Mouse (Mus musculus): ENCODE measurements around the gene Pacsin3. TPM values are rescaled to one million over a fixed set of nuclear protein-coding genes. Genes with fewer than 3 reads are reported as not detected.

Gene Pacsin3
- polyA plus RNA-seq, 1 experiment from 2014 or later: 14.5 TPM

GRCm38 (mm10) chr2:91244557-91245228 is 11.1 kb upstream of the Pacsin3 start:
- no peak overlapping the region for H3K9ac ChIP-seq
- no peaks in the 10 kb centered on the region for H3K36me3 ChIP-seq
- H3K27ac ChIP-seq: no peak overlapping the region
- no peak for ATAC-seq (ENCODE audit: low FRiP score)
- no peaks in the 10 kb centered on the region for H3K9me3 ChIP-seq
- peaks cover 5% of the 10 kb centered on the region; the same call in 1 of the 2 replicates for H3K4me1 ChIP-seq (replicated peaks)
- WGBS: 88% methylated on average over 5 of the region's 5 CpGs
- H3K4me3 ChIP-seq: no peak overlapping the region
- no peaks in the 10 kb centered on the region for H3K27me3 ChIP-seq
- H3K4me2 ChIP-seq: no peak overlapping the region

- H3K9ac ChIP-seq: no peak overlapping the region
- H3K4me3 ChIP-seq: no peak overlapping the region
- H3K27me3 ChIP-seq: peaks cover 11% of the 10 kb centered on the region; the same call in 1 of the 2 replicates
- H3K4me1 ChIP-seq (replicated peaks): peaks cover 3% of the 10 kb centered on the region; the same call in 1 of the 2 replicates
- no peak overlapping the region for H3K27ac ChIP-seq
- whole genome bisulfite sequencing: 91% methylated on average over 4 of the region's 4 CpGs
- no peaks in the 10 kb centered on the region for H3K36me3 ChIP-seq
- H3K4me2 ChIP-seq: no peak overlapping the region
- ATAC-seq (ENCODE audit: low FRiP score): no peak
- H3K9me3 ChIP-seq: no peaks in the 10 kb centered on the region
These were observed 7.4 kb upstream of the Pacsin3 start for GRCm38 (mm10) chr2:91248366-91248765.

- Histone ChIP-seq H3K9ac (no peak overlapping the region), H3K4me3 (no peak overlapping the region), H3K9me3 (no peaks in the 10 kb centered on the region), H3K27ac (no peak overlapping the region), H3K27me3 (peaks cover 44% of the 10 kb centered on the region), H3K36me3 (no peaks in the 10 kb centered on the region), H3K4me1 (replicated peaks) (peaks cover 28% of the 10 kb centered on the region), H3K4me2 (no peak overlapping the region)
- no peak for ATAC-seq (ENCODE audit: low FRiP score)
- 81% methylated on average over 4 of the region's 4 CpGs for WGBS
These were observed 3.8 kb upstream of the Pacsin3 start for GRCm38 (mm10) chr2:91252001-91252400.

GRCm38 (mm10) chr2:91252512-91252911 is 3.2 kb upstream of the Pacsin3 start:
- Histone ChIP-seq H3K4me2 (no peak overlapping the region), H3K4me1 (replicated peaks) (peaks cover 34% of the 10 kb centered on the region), H3K4me3 (no peak overlapping the region), H3K36me3 (no peaks in the 10 kb centered on the region), H3K27ac (no peak overlapping the region), H3K9ac (no peak overlapping the region), H3K27me3 (peaks cover 49% of the 10 kb centered on the region), H3K9me3 (no peaks in the 10 kb centered on the region)
- 60% methylated on average over 4 of the region's 4 CpGs for WGBS
- ATAC-seq (ENCODE audit: low FRiP score): no peak

GRCm38 (mm10) chr2:91254725-91255380 is 901 bp upstream of the Pacsin3 start:
- Histone ChIP-seq H3K4me2 (peak overlapping the region; percentile 97), H3K27ac (no peak overlapping the region), H3K9ac (no peak overlapping the region), H3K36me3 (no peaks in the 10 kb centered on the region), H3K4me3 (no peak overlapping the region), H3K4me1 (replicated peaks) (peaks cover 44% of the 10 kb centered on the region), H3K9me3 (no peaks in the 10 kb centered on the region), H3K27me3 (peaks cover 58% of the 10 kb centered on the region)
- 21% methylated on average over 8 of the region's 8 CpGs for WGBS
- no peak for ATAC-seq (ENCODE audit: low FRiP score)

GRCm38 (mm10) chr2:91256256-91257125 is 737 bp downstream of the Pacsin3 start:
- Histone ChIP-seq H3K4me3 (peak overlapping the region; percentile 53), H3K9ac (peak overlapping the region; percentile 72), H3K9me3 (no peaks in the 10 kb centered on the region), H3K27ac (no peak overlapping the region), H3K4me1 (replicated peaks) (peaks cover 44% of the 10 kb centered on the region), H3K27me3 (peaks cover 58% of the 10 kb centered on the region), H3K4me2 (peak overlapping the region; percentile 97), H3K36me3 (no peaks in the 10 kb centered on the region)
- 0% methylated on average over 52 of the region's 52 CpGs for WGBS
- peak; percentile 36 for ATAC-seq (ENCODE audit: low FRiP score)

- peak; percentile 49 for ATAC-seq (ENCODE audit: low FRiP score)
- Histone ChIP-seq H3K27me3 (peaks cover 55% of the 10 kb centered on the region), H3K27ac (peak overlapping the region; percentile 10; the same call in 1 of the 2 replicates)
These were observed 1.6 kb downstream of the Pacsin3 start for GRCm38 (mm10) chr2:91257126-91257980.

GRCm38 (mm10) chr2:91258054-91258453 is 2.3 kb downstream of the Pacsin3 start:
- Histone ChIP-seq H3K27me3 (peaks cover 48% of the 10 kb centered on the region), H3K9me3 (no peaks in the 10 kb centered on the region), H3K9ac (peak overlapping the region; percentile 72; the same call in 1 of the 2 replicates), H3K4me3 (peak overlapping the region; percentile 53), H3K27ac (peak overlapping the region; percentile 10; the same call in 1 of the 2 replicates), H3K4me2 (peak overlapping the region; percentile 97), H3K4me1 (replicated peaks) (peaks cover 44% of the 10 kb centered on the region), H3K36me3 (no peaks in the 10 kb centered on the region)
- 0 out of 2 replicates have a peak, but pooled peaks have one; percentile 26 for ATAC-seq (ENCODE audit: low FRiP score)
- 63% methylated on average over 5 of the region's 5 CpGs for WGBS

More at GRCm38 (mm10) chr2:91257126-91257980, 1.6 kb downstream of the Pacsin3 start:
- H3K9ac ChIP-seq: peak overlapping the region; percentile 72
- peak overlapping the region; percentile 97 for H3K4me2 ChIP-seq
- H3K9me3 ChIP-seq: no peaks in the 10 kb centered on the region
- peak overlapping the region; percentile 53 for H3K4me3 ChIP-seq
- no peaks in the 10 kb centered on the region for H3K36me3 ChIP-seq
- H3K4me1 ChIP-seq (replicated peaks): peaks cover 44% of the 10 kb centered on the region
- 1% methylated on average over 22 of the region's 22 CpGs for WGBS

- WGBS: 64% methylated on average over 1 of the region's 1 CpGs
- Histone ChIP-seq H3K4me3 (no peak overlapping the region), H3K4me1 (replicated peaks) (peaks cover 44% of the 10 kb centered on the region), H3K27ac (no peak overlapping the region), H3K9ac (no peak overlapping the region), H3K36me3 (no peaks in the 10 kb centered on the region), H3K27me3 (peaks cover 42% of the 10 kb centered on the region), H3K4me2 (peak overlapping the region; percentile 97), H3K9me3 (no peaks in the 10 kb centered on the region)
- no peak for ATAC-seq (ENCODE audit: low FRiP score)
These were observed 3.1 kb downstream of the Pacsin3 start for GRCm38 (mm10) chr2:91258830-91259229.

- peaks cover 47% of the 10 kb centered on the region for H3K4me1 ChIP-seq (replicated peaks)
- H3K4me3 ChIP-seq: no peak overlapping the region
- no peak overlapping the region for H3K4me2 ChIP-seq
- 96% methylated on average over 1 of the region's 1 CpGs for WGBS
- no peak overlapping the region for H3K27ac ChIP-seq
- no peaks in the 10 kb centered on the region for H3K9me3 ChIP-seq
- H3K9ac ChIP-seq: no peak overlapping the region
- ATAC-seq (ENCODE audit: low FRiP score): no peak
- H3K27me3 ChIP-seq: peaks cover 35% of the 10 kb centered on the region
- H3K36me3 ChIP-seq: no peaks in the 10 kb centered on the region
These were observed 3.7 kb downstream of the Pacsin3 start for GRCm38 (mm10) chr2:91259493-91259892.
